Mouse (Mus musculus) left cerebral cortex, postnatal 4 days (tissue): ENCODE data around the gene Usp32. TPM values are rescaled to one million over a fixed set of nuclear protein-coding genes. Genes with fewer than 3 reads are reported as not detected.

Source experiments
- DNase-seq: peaks from one replicate; pipeline ENCODE4 v3.0.0-alpha.2; 2022
- intact Hi-C: fragments of 180-260 bp; cut with DNase I; formaldehyde crosslinking; loops from one replicate; pipeline ENCODE4 v1.15.1; 2025
- total RNA-seq, 2 experiments: library from RNA; stranded (reverse); gene quantifications; 2 replicates each; pipeline ENCODE4 v1.2.3; 2021

Gene Usp32
- total RNA-seq, 2 experiments from 2014 or later, result 75.1 to 80.3 TPM

DNA sequence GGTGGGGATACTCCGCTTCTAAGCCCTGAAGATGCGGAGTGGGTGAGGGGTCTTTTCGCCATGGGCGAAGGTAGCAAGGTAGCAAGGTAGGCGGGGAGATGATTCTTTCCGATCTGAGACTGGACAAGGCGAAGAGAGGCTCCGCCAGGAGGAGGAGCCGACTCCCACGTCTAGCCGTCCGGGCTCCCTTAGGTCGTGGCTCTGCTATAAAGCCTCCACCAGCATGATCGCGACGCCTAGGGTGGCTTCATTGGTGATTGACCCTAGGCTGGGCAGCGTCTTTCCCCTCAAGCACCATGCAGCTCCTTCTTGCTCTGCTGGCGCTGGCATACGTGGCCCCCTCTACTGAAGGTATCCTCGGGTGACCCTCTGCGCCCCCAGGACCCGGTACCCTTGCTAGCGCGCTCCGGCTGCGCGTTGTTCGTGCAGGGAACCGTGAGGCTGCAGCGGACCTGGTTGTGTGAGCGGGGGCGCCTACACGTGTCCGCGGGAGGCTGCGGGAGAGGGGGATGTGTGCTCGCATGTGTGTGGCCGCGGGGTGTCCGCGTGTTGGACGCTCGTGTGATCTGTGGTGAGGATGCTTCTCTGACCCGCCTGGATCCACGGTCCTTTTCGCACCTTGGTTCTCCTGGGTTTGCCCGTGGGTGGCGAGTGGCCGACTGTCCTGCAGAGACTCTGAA is 182.2 kb downstream of the Usp32 start, which contains the start of gene Car4:
TSS of gene Car4 (plus strand) at position 196 of the 680 bp plus-strand sequence.
- intact Hi-C loops, result no loop called here
- no peak for DNase-seq

DNA sequence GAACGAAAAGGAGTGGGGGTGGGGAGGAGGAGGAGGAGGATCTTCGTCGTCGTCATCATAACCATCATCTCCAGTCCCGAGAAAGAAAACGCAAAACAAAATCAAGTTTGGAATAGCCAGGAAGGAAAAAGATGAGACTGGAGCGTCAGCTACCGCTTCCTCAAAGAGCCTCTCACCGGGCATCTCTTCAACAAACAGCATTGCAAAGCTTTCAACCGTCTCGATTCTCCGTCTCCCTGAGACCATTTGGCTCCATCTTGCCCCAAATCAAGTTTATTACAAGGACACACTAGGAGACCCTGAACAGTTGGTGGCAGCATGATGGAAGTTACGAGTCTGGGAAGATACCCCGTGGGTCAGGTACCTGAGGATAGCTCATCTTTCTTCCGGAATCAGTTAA is 182.8 kb downstream of the Usp32 start:
- DNase-seq, result no peak
- intact Hi-C loops, result no loop called here

DNA sequence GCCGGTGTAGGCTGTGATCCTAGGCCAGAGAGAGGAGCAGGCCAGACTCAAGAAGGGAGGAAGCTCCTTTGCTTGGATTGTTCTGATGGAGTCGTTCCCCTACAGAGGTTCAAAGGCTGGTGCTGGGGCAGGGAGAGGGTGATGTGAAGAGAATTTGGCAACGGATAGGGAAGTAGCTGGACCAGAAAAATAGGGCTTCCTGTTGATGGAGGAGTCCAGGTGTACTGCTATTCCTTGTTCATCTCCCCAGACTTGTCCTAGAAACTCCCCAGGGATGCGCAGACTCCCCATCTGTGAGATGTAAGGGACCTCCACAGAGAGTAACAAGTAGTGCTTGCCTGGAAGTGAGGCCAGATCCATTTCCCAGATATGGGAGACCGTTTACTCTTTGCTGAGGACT is 183.6 kb downstream of the Usp32 start:
- intact Hi-C loops, result no loop called here
- DNase-seq, result no peak

DNA sequence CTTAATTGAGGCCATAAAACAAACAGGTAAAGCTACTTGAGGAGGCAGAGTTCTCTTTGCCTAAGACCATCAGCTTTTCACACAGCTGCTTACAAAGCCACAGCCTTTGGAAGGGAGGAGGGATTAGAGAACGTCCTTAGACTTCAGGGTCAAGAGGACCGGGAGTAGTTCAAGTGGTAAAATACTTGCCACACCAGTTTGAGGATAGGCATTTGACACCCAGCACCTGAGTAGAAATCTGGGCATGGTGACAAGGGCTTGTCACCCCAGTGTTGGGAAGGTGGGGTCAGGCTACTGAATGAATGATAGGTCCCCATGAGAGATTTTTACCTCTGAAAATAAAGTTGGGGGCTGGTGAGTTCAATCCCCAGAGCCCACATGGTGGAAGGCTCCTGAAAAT is 187.3 kb downstream of the Usp32 start:
- intact Hi-C loops, result no loop called here
- no peak for DNase-seq

DNA sequence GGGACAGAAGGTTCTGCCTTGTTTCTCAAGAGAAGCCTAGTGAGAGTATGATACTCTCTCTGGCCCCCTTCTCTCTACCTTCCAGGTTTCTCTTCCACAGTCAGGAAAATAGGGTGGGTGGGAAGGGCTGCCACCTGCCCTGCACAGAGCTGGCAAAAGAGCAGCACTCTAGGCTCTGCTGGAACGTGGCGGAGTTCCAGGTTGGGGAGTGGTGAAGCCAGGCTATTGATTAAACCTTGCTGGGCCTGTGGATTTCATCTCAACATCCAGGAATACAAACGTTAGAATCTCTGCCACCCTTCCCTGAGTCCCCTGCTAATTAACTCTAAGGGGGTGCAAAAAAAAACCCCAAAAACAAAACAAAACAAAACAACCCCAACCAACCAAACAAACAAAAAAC is 191.4 kb downstream of the Usp32 start:
- peak; percentile 38 for DNase-seq
- intact Hi-C loops, result no loop called here

DNA sequence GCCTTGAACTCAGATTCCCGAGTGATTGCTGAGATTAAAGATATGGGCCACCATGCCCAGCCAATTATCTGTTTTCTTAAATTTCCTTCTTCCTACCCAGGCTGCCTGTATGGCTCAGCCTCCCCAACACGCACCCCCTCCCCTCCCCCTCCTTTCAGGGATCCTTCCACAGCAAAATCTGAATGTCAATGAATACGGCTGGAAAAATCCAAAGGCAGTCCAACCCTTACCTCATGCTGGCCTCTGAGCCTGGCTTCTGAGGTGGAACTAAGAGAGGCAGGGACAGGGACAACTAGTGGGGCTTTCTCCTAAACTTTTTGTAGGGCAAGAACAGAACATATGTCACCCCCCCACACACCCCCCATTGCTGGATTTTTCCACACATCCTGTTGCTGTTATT is 191.8 kb downstream of the Usp32 start:
- intact Hi-C loops, result no loop called here
- no peak for DNase-seq

DNA sequence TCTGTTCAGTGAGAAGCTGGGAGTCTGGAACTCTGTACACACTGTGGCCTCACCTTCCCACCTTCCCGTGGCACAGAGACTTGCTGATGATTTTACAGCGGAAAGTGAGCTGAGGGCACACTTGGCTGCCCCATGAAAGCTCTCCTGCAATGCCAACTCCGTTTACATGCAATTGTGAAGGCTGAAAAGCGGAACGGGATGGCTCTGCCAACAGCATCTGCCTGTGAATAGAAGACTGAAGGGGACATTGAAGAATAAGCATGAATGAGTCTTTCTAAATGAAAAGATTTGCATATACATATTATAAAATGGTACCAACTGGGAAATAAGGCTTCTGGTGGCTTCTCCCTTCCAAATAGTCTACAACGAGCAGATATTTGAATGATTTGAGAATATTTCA is 192.8 kb downstream of the Usp32 start:
- peak; percentile 37 for DNase-seq
- intact Hi-C loops, result no loop called here

DNA sequence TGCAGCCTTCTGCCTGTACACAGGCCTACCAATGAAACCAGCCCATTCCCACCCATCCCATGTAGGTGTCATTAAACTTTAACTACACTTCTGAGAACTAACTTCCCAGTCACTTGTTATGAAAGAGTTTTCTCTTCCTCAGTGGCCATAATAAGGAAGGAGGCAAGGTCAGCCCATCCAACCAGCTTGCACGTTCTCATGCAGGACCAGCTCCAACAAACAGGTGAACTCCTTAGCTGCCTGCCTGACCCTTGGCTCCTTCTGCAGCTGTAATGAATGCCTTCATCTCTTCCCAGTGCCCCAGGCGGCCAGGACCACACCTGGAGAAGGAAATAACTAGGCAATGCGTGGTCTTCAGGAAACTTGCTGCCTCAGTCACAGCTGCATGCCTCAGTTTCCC is 194.1 kb downstream of the Usp32 start:
- intact Hi-C loops, result no loop called here
- no peak for DNase-seq

DNA sequence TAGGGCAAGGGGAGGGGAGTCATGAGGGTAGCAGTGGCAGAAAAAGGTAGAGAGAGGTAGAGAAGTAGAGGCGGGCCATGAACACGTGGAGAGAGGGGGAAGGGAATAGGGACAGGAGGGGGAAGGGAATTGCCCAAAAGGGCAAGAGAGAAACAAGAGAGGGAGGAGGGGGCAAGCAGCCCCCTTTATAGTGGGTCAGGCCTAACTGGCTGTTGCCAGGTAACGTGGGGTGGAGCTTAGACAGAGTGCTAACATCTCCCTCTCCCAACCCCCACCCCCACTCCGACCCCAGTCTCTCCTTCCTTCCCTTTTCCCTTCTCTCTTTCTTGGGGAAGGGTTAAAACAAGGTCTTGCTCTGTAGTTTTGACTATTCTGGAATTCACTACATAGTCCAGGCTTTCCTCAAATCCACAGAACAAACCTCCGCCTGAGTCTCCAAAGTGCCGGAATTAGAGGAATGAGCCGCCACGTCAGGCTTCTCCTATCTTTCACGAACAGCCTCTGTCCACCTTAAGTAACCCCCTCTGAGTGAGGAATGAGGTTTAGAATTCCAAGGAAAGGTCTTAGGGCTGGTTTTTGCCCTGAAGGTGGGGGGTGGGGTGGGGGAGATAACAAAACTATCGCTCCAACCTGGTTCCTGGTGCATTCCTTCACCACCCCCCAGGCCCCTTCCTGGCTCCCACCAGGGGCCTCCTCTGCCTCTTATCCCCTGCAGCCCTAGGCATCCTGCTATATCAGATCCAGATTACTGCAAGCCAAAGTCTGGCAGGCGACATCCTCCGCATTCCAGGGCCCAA is 195.1 kb downstream of the Usp32 start:
- DNase-seq, result no peak
- intact Hi-C loops, result no loop called here

DNA sequence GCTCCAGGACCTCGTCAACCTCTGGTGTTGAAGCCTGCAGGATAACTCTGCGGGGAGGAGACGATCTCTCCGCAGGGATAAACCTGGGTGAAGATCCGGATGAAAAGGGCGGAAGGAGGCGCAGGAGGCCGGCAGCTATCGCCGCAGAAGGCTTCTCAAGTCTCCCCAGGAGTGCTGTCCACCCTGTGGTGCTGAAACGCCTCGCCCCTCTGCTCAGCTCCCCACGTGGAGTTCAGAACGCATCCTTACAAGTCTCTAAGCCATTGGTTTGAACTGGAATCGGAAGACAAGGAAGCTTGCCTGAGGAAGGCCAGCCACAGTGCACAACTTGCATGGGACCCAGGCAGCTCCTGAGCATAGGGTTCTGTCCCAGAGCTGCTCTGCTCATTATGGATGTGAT is 196.0 kb downstream of the Usp32 start:
- peak; percentile 34 for DNase-seq
- intact Hi-C loops, result no loop called here

DNA sequence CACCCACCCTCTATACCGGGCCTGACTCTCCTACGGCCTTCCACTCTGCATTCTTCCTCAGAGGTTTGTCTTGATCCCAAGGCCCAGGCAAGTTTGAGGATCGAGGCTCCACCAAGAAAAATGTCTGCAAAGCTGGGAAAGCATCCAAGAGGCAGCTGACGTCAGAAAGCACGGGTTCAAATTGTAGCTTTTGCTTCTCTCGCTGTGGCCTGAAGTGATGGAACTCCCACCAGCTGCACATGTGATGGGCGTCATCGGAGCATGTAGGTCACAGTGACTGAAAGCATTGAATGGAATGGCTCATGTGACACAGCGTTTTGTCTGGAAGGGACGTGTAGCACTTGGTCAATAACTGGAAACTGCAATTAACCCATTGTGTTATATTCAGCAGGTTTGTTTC is 199.8 kb downstream of the Usp32 start:
- DNase-seq, result no peak
- intact Hi-C loops, result no loop called here

DNA sequence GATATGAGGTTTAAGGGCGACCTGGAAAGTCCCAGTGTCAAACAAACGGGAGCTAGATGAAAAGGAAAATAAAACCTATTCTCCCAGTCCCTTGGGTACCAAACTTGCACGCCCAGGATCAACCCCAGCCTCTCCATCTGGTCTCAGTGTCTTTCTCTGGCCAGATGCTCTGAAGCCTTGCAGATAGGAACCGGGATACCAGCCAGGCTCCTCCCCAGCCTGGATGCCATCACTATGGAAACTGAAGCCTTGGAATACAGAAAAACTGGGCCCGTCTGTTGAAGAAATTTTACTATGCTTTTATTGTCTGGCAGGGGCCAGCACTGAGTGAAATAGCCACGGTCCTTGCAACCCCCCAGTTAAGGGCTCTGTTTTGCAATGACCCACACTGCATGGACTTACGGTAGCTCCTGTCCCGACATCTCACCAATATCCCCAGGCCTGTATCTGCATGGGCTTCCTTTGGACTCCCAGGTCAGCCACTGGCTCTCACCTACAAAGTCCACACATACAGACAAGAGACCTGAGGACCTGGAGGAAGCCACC is 200.4 kb downstream of the Usp32 start:
- DNase-seq, result peak; percentile 67
- intact Hi-C loops, result no loop called here

Other genes starting within 250 kb of the Usp32 start
- 10 to 100 TPM; 24.8 to 30.7 TPM for gene Znhit3, start 223.8 kb downstream of the Usp32 start, total RNA-seq
- 10 to 100 TPM; 21.7 to 23.2 TPM for gene Car4, start 182.4 kb downstream of the Usp32 start, total RNA-seq
- gene 1700125H20Rik, start 30.2 kb upstream of the Usp32 start, total RNA-seq, result under 1 TPM in 1 of 2 experiments, not detected in 1; 0.80 TPM
- 10 to 100 TPM; 63.7 to 66.3 TPM for gene Appbp2, start 95.0 kb upstream of the Usp32 start, total RNA-seq
- 10 to 100 TPM; 20.2 to 21.3 TPM for gene Ppm1d, start 171.1 kb upstream of the Usp32 start, total RNA-seq
- gene Bcas3, start 213.0 kb upstream of the Usp32 start, total RNA-seq, result 10 to 100 TPM; 42.7 to 42.9 TPM